Mouse (Mus musculus): ENCODE data around the gene Ccnt1. TPM values are rescaled to one million over a fixed set of nuclear protein-coding genes. Genes with fewer than 3 reads are reported as not detected.

Gene Ccnt1
- polyA plus RNA-seq (2015; fragmentation: Nextera tagmentation; extraction: Ambion mirVana), result 44.9 and 52.4 TPM in 2 replicates

DNA sequence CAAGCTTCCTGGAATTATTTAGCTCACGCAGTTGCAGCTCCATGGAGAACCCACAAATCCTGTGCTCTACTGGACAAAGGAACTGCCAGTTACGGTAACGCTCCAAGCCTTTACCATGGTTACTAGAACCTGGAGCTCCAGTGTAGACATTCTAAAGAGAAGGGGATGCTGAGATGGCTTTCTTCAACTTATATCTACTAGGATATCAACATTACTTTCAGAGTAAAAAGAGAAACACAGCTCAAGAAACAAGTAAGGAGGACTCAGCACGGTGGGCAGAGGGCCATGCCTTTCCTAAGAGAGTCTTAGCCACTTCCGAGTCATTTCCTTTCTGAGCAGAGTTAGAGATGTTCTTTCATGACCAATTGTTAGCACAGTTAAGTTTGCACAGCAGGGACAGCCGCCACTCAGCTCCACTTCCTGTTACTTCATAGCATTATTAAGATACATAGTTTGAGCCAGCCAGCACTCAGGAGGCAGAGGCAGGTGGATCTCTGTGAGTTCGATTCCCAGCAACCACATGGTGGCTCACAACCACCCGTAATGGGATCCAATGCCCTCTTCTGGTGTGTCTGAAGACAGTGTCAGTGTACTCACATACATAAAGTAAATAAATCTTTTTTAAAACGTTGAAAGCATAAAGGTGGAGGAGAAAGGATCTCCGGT is at the start of gene Ccnt1, which contains the start of gene 4930415O20Rik:
TSS of gene Ccnt1 (minus strand) at position 51 of the 666 bp plus-strand sequence.
TSS of gene 4930415O20Rik (plus strand) at position 132 of the 666 bp plus-strand sequence.
- 75% methylated on average over 10 of the region's 10 CpGs for WGBS
- H3K9ac ChIP-seq (ENCODE audit: low read length), result no peak within 1 kb of the TSS
- no peaks in the 10 kb centered on the region; the same call in 1 of the 2 replicates for H3K36me3 ChIP-seq (ENCODE audit: control insufficient read depth, insufficient read depth, low read length)
- H3K4me3 ChIP-seq (replicated peaks; ENCODE audit: low read length), result no peak within 1 kb of the TSS
- no peak within 1 kb of the TSS for H3K4me2 ChIP-seq (ENCODE audit: low read depth, low read length)
- ATAC-seq (ENCODE audit: insufficient read depth, low FRiP score), result no peak
- H3K9me3 ChIP-seq (replicated peaks; ENCODE audit: control insufficient read depth, low read length), result no peaks in the 10 kb centered on the region
- peaks cover 10% of the 10 kb centered on the region for H3K4me1 ChIP-seq (ENCODE audit: control insufficient read depth, insufficient read depth, low read length)
- no peaks in the 10 kb centered on the region for H3K27me3 ChIP-seq (ENCODE audit: control insufficient read depth, insufficient read depth, low read length)
- no peak within 1 kb of the TSS for H3K27ac ChIP-seq (ENCODE audit: low read length)

DNA sequence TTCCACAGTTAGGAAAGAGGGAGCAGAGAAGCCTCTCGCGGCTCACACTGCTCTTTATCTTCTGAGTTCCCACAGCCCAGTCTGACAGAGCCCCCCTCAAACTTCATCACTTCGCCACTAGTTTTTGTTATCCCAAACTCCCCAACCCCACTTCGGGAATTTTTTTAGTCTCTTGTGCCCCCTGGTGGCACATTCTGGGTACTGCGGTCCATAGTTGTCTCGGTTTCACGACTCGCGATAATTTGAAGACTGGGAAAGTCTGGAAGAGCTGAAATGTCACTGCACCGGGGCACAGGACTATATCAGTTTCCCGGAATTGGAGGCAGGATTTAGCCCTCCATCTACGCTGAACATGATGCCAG is 46.4 kb upstream of the Ccnt1 start:
- ATAC-seq (ENCODE audit: insufficient read depth, low FRiP score), result peak; percentile 54
- Histone ChIP-seq H3K27me3 (ENCODE audit: control insufficient read depth, insufficient read depth, low read length) (no peaks in the 10 kb centered on the region; the same call in 1 of the 2 replicates), H3K9ac (ENCODE audit: low read length) (peak overlapping the region; percentile 38; the same call in 1 of the 2 replicates), H3K9me3 (replicated peaks; ENCODE audit: control insufficient read depth, low read length) (no peaks in the 10 kb centered on the region), H3K27ac (ENCODE audit: low read length) (no peak overlapping the region), H3K4me1 (ENCODE audit: control insufficient read depth, insufficient read depth, low read length) (peaks cover 10% of the 10 kb centered on the region), H3K36me3 (ENCODE audit: control insufficient read depth, insufficient read depth, low read length) (no peaks in the 10 kb centered on the region), H3K4me3 (replicated peaks; ENCODE audit: low read length) (peak overlapping the region; percentile 14), H3K4me2 (ENCODE audit: low read depth, low read length) (peak overlapping the region; percentile 40; the same call in 1 of the 2 replicates)
- under 1% methylated on average over 12 of the region's 12 CpGs for WGBS

DNA sequence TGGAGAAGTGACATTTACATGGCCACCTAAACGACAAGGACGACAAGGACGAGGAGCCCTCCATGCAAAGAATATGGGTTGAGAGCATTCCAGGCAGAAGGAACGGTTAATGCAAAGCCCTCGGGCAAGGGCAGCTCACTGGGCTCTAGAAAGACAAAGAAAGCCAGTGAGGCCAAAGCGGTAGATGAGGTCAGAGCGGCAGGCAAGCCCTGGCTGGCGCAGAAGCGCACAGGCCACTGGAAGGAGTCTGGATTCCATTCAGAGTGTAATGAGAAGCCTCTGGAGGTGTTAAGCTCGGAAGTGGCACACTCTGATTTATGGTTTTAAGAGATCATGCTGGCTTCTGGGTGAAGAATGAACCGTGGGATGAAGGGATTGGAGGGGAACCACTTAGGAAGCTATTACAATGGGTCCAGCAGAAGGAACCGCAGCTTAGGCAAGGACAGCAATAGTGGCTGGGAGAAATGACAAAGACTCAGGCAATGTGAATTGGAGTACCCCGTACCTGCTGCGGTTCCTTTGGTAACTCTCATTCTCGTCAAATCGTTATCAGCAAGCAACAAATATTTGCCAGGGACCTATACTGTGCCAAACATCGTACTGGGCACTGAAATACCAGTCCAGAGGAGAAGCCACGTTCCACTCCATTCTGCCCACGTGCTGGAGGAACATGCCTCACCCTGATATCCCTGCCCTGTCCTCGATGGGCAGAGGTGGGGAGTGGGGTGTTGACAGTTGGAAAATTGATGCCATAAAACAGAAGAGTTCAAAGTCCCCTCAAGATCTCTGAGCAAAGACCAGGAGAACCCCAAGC is 45.8 kb upstream of the Ccnt1 start:
- peak; percentile 73 for ATAC-seq (ENCODE audit: insufficient read depth, low FRiP score)

DNA sequence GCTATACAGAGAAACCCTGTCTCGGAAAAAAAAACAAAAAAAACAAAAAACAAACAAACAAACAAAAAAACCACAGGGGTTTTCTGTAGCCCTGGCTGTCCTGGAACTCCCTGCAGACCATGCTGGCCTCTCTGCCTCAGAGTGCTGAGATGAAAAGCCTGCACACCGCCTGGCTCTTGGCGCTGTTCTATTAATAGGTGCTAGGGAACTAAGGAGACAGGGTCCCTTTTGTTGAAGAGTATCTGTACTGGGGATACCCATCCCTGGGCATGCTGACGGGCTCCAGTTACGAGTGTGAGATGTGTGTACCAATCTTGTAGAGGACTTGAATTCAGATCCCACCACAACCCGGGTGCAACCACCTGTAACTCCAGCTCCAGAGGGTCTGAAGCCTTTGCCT is 45.0 kb upstream of the Ccnt1 start:
- Histone ChIP-seq H3K4me1 (ENCODE audit: control insufficient read depth, insufficient read depth, low read length) (peaks cover 10% of the 10 kb centered on the region), H3K9ac (ENCODE audit: low read length) (no peak overlapping the region), H3K9me3 (replicated peaks; ENCODE audit: control insufficient read depth, low read length) (no peaks in the 10 kb centered on the region), H3K4me2 (ENCODE audit: low read depth, low read length) (no peak overlapping the region), H3K4me3 (replicated peaks; ENCODE audit: low read length) (no peak overlapping the region), H3K36me3 (ENCODE audit: control insufficient read depth, insufficient read depth, low read length) (no peaks in the 10 kb centered on the region), H3K27ac (ENCODE audit: low read length) (no peak overlapping the region), H3K27me3 (ENCODE audit: control insufficient read depth, insufficient read depth, low read length) (no peaks in the 10 kb centered on the region; the same call in 1 of the 2 replicates)
- ATAC-seq (ENCODE audit: insufficient read depth, low FRiP score), result no peak
- 73% methylated on average over 6 of the region's 6 CpGs for WGBS

More for the DNA sequence above, 45.8 kb upstream of the Ccnt1 start:
- no peak overlapping the region for H3K27ac ChIP-seq (ENCODE audit: low read length)
- no peaks in the 10 kb centered on the region for H3K9me3 ChIP-seq (replicated peaks; ENCODE audit: control insufficient read depth, low read length)
- H3K4me3 ChIP-seq (replicated peaks; ENCODE audit: low read length), result peak overlapping the region; percentile 14
- WGBS, result 37% methylated on average over 20 of the region's 20 CpGs
- H3K4me1 ChIP-seq (ENCODE audit: control insufficient read depth, insufficient read depth, low read length), result peaks cover 10% of the 10 kb centered on the region
- peak overlapping the region; percentile 40; the same call in 1 of the 2 replicates for H3K4me2 ChIP-seq (ENCODE audit: low read depth, low read length)
- H3K9ac ChIP-seq (ENCODE audit: low read length), result peak overlapping the region; percentile 50; the same call in 1 of the 2 replicates
- H3K27me3 ChIP-seq (ENCODE audit: control insufficient read depth, insufficient read depth, low read length), result no peaks in the 10 kb centered on the region; the same call in 1 of the 2 replicates
- no peaks in the 10 kb centered on the region for H3K36me3 ChIP-seq (ENCODE audit: control insufficient read depth, insufficient read depth, low read length)

DNA sequence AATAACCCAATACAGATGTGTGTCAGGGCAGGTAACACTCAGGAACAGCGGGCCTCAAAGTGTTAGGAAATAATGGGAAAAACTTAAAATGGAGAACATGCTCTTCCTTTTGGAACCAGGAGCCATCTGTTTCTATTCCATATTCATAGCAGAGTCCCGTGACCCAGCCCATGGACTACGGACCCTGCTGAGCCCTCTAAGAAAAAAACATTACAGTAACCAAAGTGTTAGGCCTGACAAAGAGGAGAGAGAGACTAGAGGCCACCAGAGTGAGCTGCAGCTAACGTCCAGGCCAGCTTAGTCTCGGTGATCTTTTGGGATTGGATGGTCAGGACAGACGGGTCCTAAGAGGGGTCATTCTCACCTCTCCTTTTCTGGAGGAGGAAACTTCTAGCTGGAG is 44.2 kb upstream of the Ccnt1 start:
- Histone ChIP-seq H3K27ac (ENCODE audit: low read length) (no peak overlapping the region), H3K36me3 (ENCODE audit: control insufficient read depth, insufficient read depth, low read length) (no peaks in the 10 kb centered on the region), H3K4me3 (replicated peaks; ENCODE audit: low read length) (no peak overlapping the region), H3K4me2 (ENCODE audit: low read depth, low read length) (no peak overlapping the region), H3K4me1 (ENCODE audit: control insufficient read depth, insufficient read depth, low read length) (peaks cover 14% of the 10 kb centered on the region), H3K9ac (ENCODE audit: low read length) (no peak overlapping the region), H3K9me3 (replicated peaks; ENCODE audit: control insufficient read depth, low read length) (no peaks in the 10 kb centered on the region), H3K27me3 (ENCODE audit: control insufficient read depth, insufficient read depth, low read length) (no peaks in the 10 kb centered on the region; the same call in 1 of the 2 replicates)
- WGBS, result 59% methylated on average over 6 of the region's 6 CpGs
- no peak for ATAC-seq (ENCODE audit: insufficient read depth, low FRiP score)

DNA sequence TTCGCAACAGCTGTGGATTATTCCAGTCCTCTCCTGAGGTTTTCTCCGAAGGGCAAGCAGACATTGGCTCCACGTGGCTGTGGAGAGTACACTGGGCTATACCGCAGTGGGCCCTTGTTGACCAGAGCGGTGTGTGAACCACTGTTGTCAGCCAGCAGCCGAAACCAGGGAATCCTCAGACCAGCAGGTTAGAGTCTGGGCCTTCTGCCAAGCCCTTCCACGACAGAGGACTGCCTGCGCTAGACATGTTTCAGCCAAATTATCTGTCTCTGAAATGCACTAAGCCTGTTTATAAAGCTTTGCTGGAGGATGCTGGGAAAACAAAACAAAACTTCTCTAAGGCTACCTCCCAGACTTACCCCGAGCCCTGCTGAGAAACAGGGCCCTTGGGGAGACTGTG is 43.8 kb upstream of the Ccnt1 start:
- ATAC-seq (ENCODE audit: insufficient read depth, low FRiP score), result no peak
- 36% methylated on average over 9 of the region's 9 CpGs for WGBS
- Histone ChIP-seq H3K4me1 (ENCODE audit: control insufficient read depth, insufficient read depth, low read length) (peaks cover 14% of the 10 kb centered on the region), H3K9me3 (replicated peaks; ENCODE audit: control insufficient read depth, low read length) (no peaks in the 10 kb centered on the region), H3K4me2 (ENCODE audit: low read depth, low read length) (no peak overlapping the region), H3K27ac (ENCODE audit: low read length) (no peak overlapping the region), H3K36me3 (ENCODE audit: control insufficient read depth, insufficient read depth, low read length) (no peaks in the 10 kb centered on the region), H3K4me3 (replicated peaks; ENCODE audit: low read length) (no peak overlapping the region), H3K27me3 (ENCODE audit: control insufficient read depth, insufficient read depth, low read length) (no peaks in the 10 kb centered on the region; the same call in 1 of the 2 replicates), H3K9ac (ENCODE audit: low read length) (no peak overlapping the region)

DNA sequence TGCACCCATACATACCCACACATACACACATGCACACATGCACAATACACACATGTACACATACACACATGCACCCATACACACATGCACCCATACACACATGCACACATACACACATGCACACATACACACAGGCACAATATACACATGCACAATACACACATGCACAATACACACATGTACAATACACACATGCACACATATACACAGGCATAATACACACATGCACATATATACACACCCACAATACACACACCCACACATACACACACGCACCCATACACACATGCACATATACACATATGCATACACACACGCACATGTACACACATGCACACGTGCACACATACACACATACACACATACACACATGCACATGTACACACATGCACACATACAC is 41.5 kb upstream of the Ccnt1 start:
- no peaks in the 10 kb centered on the region for H3K27me3 ChIP-seq (ENCODE audit: control insufficient read depth, insufficient read depth, low read length)
- H3K36me3 ChIP-seq (ENCODE audit: control insufficient read depth, insufficient read depth, low read length), result no peaks in the 10 kb centered on the region
- H3K4me2 ChIP-seq (ENCODE audit: low read depth, low read length), result no peak overlapping the region
- ATAC-seq (ENCODE audit: insufficient read depth, low FRiP score), result no peak
- WGBS, result 93% methylated on average over 3 of the region's 3 CpGs
- no peak overlapping the region for H3K4me3 ChIP-seq (replicated peaks; ENCODE audit: low read length)
- H3K9me3 ChIP-seq (replicated peaks; ENCODE audit: control insufficient read depth, low read length), result no peaks in the 10 kb centered on the region
- no peak overlapping the region for H3K9ac ChIP-seq (ENCODE audit: low read length)
- H3K4me1 ChIP-seq (ENCODE audit: control insufficient read depth, insufficient read depth, low read length), result peaks cover 23% of the 10 kb centered on the region
- no peak overlapping the region for H3K27ac ChIP-seq (ENCODE audit: low read length)

DNA sequence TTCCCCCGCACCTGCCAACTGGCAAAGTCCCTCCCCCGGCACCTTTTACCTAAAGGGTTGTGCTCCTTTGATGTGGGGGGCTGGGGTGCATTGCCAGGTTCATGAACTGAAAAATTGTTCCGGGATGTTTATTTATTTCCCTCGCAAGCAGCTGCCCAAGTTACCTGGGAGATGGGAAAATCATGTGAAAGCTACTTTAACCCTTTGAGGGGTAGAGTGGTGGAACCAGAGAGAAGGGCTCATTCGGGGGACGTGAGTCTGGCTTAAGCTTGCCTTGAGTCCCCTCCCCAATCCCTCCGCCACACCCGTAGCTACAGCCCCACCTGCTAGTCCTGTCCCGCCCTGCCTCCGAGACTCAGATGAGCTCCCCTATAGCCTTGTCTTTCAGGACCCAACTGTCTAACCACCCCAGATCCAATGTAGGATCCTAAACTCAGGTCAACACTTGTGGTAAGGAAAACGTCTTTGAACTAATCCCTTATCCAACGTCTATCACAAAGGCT is 39.5 kb upstream of the Ccnt1 start:
- Histone ChIP-seq H3K36me3 (ENCODE audit: control insufficient read depth, insufficient read depth, low read length) (no peaks in the 10 kb centered on the region), H3K9me3 (replicated peaks; ENCODE audit: control insufficient read depth, low read length) (no peaks in the 10 kb centered on the region), H3K27ac (ENCODE audit: low read length) (peak overlapping the region; percentile 97), H3K4me1 (ENCODE audit: control insufficient read depth, insufficient read depth, low read length) (peaks cover 30% of the 10 kb centered on the region), H3K4me3 (replicated peaks; ENCODE audit: low read length) (peak overlapping the region; percentile 88), H3K27me3 (ENCODE audit: control insufficient read depth, insufficient read depth, low read length) (no peaks in the 10 kb centered on the region), H3K4me2 (ENCODE audit: low read depth, low read length) (peak overlapping the region; percentile 73), H3K9ac (ENCODE audit: low read length) (peak overlapping the region; percentile 96)
- WGBS, result 4% methylated on average over 12 of the region's 12 CpGs
- ATAC-seq (ENCODE audit: insufficient read depth, low FRiP score), result peak; percentile 14; the same call in 1 of the 2 replicates

Measured in stomach, embryonic 16.5 days (tissue).